Mouse (Mus musculus) liver, embryonic 14.5 days (tissue): ENCODE data around the gene D630039A03Rik.

ENCODE experiments used
- CTCF ChIP-seq: IDR thresholded peaks from 2 replicates; pipeline ENCODE4 v1.5.1; 2016; ENCODE audit warnings: antibody characterized with exemption, low read depth, control low read depth
- EP300 ChIP-seq: IDR thresholded peaks from 2 replicates; pipeline ENCODE4 v1.6.1; 2016; ENCODE audit warnings: antibody characterized with exemption, low read depth

GRCm38 (mm10) chr4:57964143-57964542 lies 48.0 kb upstream of the D630039A03Rik start:
- TF ChIP-seq CTCF (no peak), EP300 (no peak)
